Mouse (Mus musculus) liver, embryonic 15.5 days (tissue): ENCODE measurements around the gene Nudc. TPM values are rescaled to one million over a fixed set of nuclear protein-coding genes. Genes with fewer than 3 reads are reported as not detected.
A peak's percentile ranks its signal among the peaks of the same experiment; 100 is the strongest.

ENCODE experiments used
- ATAC-seq: fragments of 200-750 bp; cut with Nextera tagmentation; 2 replicates; pipeline ENCODE4 v1.8.0; 2017; ENCODE audit warnings: moderate number of reproducible peaks, mild to moderate bottlenecking, moderate library complexity; ENCODE audit not compliant: insufficient read depth
- H3K27ac ChIP-seq: fragments of 300-500 bp; sonication (generic); replicated peaks from 2 replicates; pipeline ENCODE4 v1.5.1; 2015; ENCODE audit warnings: mild to moderate bottlenecking, inconsistent platforms
- H3K27me3 ChIP-seq: fragments of 300-500 bp; sonication (generic); 2 replicates; pipeline ENCODE4 v1.6.1; 2015; ENCODE audit warnings: mild to moderate bottlenecking, inconsistent platforms
- H3K36me3 ChIP-seq: fragments of 300-500 bp; sonication (generic); replicated peaks from 2 replicates; pipeline ENCODE4 v1.6.1; 2015; ENCODE audit warnings: moderate library complexity, mild to moderate bottlenecking, inconsistent platforms
- H3K4me1 ChIP-seq: fragments of 300-500 bp; sonication (generic); replicated peaks from 2 replicates; pipeline ENCODE4 v1.6.1; 2015; ENCODE audit warnings: inconsistent platforms
- H3K4me2 ChIP-seq: fragments of 300-500 bp; sonication (generic); 2 replicates; pipeline ENCODE4 v1.6.1; 2015; ENCODE audit warnings: moderate library complexity, mild to moderate bottlenecking, inconsistent platforms
- H3K4me3 ChIP-seq: fragments of 300-500 bp; sonication (generic); replicated peaks from 2 replicates; pipeline ENCODE4 v1.5.1; 2015; ENCODE audit warnings: mild to moderate bottlenecking, inconsistent platforms
- H3K9ac ChIP-seq: fragments of 300-500 bp; sonication (generic); 2 replicates; pipeline ENCODE4 v1.6.1; 2015; ENCODE audit warnings: moderate library complexity, mild to moderate bottlenecking, inconsistent platforms
- H3K9me3 ChIP-seq: fragments of 300-500 bp; sonication (generic); replicated peaks from 2 replicates; pipeline ENCODE4 v1.6.1; 2016; ENCODE audit warnings: inconsistent platforms
- WGBS: fragments of 180-500 bp; shearing (Covaris S2); methylation state at CpG from one replicate; pipeline ENCODE4 v1.1.7; 2015; ENCODE audit warnings: mixed read lengths; ENCODE audit not compliant: insufficient replicate concordance; 5-methylcytosine and 5-hydroxymethylcytosine counted together
- polyA plus RNA-seq: library from polyadenylated mRNA; unstranded; fragments of >200 nt; fragmentation: Nextera tagmentation; extraction: Ambion mirVana; gene quantifications from 2 replicates; pipeline ENCODE4 v1.2.1, GENCODE M21; 2015

Nudc gene
- polyA plus RNA-seq, 1 experiment from 2014 or later, result 116 TPM

DNA sequence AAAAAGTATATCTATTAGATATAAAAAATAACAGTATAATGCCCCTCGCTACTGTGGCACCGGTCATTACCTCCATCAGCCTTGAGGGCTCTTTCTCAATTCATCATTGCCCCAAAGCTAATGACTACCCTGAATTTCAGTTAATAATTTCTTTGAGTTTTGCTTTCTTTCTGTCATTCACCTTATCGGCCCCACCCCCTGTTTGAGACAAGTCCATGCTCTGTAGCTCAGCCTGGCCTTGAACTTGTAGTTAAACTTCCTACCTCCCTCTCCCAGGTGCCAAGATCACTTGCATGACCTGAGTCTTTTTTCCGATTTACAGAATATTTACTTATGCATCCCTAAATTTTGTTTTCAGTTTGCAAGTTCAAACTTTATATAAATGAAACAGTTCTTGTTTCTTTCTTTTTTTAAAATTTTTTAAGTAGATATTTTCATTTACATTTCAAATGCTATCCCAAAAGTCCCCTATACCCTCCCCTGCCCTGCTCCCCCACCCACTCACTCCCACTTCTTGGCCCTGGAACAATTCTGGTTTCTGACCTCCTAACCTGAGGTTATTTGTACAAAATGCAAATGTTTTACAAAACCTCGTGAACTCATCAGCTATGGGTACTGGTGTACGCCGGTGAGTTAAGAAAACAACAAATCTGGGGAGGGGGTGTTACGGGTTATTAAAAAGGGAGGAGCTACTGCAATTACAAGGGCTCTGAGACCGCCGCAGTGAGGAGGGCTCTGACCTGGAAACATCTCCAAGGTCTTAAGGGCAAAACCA is 23.7 kb upstream of the Nudc start:
- Histone ChIP-seq H3K36me3 (no peaks in the 10 kb centered on the region), H3K27me3 (no peaks in the 10 kb centered on the region), H3K9ac (no peak overlapping the region), H3K27ac (peak overlapping the region; percentile 80), H3K4me1 (peaks cover 14% of the 10 kb centered on the region), H3K9me3 (no peaks in the 10 kb centered on the region), H3K4me2 (peak overlapping the region; percentile 43), H3K4me3 (no peak overlapping the region)
- 58% methylated on average over 10 of the region's 10 CpGs for WGBS
- peak; percentile 38; the same call in 1 of the 2 replicates for ATAC-seq

DNA sequence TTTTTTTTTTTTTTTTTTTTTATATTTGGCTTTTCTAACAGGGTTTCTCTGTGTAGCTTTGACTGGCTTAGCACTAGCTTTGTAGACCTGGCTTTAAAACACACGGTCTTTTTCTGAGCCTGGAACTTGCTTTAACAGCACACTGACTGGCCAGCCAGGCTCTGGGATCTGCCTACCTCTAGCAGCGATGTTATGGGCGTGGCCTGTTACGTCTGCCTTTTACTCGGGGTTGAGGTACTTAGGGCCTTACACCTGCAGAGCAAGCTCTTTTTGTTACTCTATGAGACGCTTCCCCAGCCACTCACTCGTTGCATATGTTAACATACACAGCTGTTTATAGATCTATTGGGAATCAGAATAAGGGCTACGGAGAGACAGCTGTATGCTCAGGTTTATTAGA is 21.5 kb upstream of the Nudc start:
- H3K9me3 ChIP-seq, result no peaks in the 10 kb centered on the region
- H3K4me2 ChIP-seq, result no peak overlapping the region
- 23% methylated on average over 8 of the region's 8 CpGs for WGBS
- H3K4me1 ChIP-seq, result peaks cover 3% of the 10 kb centered on the region; the same call in 1 of the 2 replicates
- no peak overlapping the region for H3K4me3 ChIP-seq
- H3K9ac ChIP-seq, result no peak overlapping the region
- H3K27ac ChIP-seq, result no peak overlapping the region
- ATAC-seq, result no peak
- no peaks in the 10 kb centered on the region for H3K27me3 ChIP-seq
- H3K36me3 ChIP-seq, result no peaks in the 10 kb centered on the region

DNA sequence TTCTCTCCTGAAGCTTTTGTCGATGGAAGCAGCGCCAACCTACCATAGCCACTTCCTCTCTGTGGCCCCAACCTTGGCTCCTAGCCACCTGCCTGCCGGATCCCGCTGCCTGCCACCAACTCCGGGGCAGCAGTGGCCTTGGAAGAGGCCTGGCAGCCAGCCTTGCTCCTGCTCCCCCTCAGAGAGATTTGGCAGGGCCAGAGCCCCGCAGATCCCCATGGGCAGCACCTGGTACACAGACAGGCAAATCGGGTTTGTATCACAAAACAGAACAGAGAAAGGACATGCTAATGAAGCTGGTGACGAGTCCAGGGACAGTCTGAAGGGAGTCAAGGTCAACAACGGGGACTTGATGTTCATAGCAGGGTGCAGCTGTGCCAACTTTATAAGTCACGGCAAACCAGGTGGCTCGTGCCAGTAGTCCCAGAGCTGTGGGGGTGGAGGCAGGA is 17.4 kb upstream of the Nudc start:
- no peak for ATAC-seq
- Histone ChIP-seq H3K27me3 (no peaks in the 10 kb centered on the region), H3K9ac (no peak overlapping the region), H3K9me3 (no peaks in the 10 kb centered on the region), H3K27ac (no peak overlapping the region), H3K4me1 (no peaks in the 10 kb centered on the region; the same call in 1 of the 2 replicates), H3K36me3 (no peaks in the 10 kb centered on the region), H3K4me3 (no peak overlapping the region), H3K4me2 (no peak overlapping the region)
- 62% methylated on average over 11 of the region's 11 CpGs for WGBS

DNA sequence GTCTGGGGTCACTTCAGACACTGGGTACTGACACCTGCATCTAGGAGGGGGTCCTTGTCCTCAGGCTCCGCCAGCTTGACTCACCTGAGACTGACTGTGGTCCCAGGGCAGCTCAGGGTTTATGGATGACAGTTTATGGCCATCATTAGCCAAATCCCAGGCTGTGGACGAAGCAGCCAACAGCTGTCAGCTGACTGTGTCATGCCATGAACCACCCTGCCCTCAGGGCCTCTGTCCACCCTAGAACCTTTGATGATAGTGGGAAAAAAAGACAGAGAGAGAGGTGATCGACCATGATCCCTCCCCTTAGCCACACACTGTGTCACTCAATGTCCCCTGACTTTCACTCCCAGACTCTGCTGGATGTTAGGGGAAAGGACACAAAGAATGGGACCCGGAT is 15.8 kb upstream of the Nudc start:
- 47% methylated on average over 4 of the region's 4 CpGs for WGBS
- no peak for ATAC-seq
- Histone ChIP-seq H3K36me3 (no peaks in the 10 kb centered on the region), H3K4me1 (no peaks in the 10 kb centered on the region; the same call in 1 of the 2 replicates), H3K27me3 (no peaks in the 10 kb centered on the region), H3K4me2 (no peak overlapping the region), H3K4me3 (no peak overlapping the region), H3K9me3 (no peaks in the 10 kb centered on the region), H3K27ac (no peak overlapping the region), H3K9ac (no peak overlapping the region)

DNA sequence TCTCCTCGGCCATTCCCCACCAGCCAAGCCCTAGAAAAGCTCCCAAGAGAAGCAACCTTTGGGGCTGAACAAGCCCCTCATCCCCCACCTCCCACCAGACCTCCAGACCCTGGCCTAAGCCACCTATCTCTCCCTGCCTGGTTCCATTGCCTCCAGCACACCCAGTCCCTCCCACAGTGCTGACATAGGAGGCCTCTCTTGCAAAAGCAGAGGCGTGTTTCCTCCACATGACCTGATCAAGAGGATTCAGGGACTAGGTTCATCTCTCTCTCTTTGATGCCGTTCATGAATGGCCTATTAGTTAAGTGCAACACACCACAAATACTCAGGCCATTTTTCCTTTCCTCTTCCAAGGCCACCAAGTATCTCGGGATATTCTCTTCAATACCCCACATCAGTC is 14.1 kb upstream of the Nudc start:
- H3K4me2 ChIP-seq, result no peak overlapping the region
- no peak for ATAC-seq
- H3K36me3 ChIP-seq, result no peaks in the 10 kb centered on the region
- no peak overlapping the region for H3K27ac ChIP-seq
- no peaks in the 10 kb centered on the region for H3K9me3 ChIP-seq
- H3K4me1 ChIP-seq, result no peaks in the 10 kb centered on the region; the same call in 1 of the 2 replicates
- 65% methylated on average over 4 of the region's 4 CpGs for WGBS
- H3K9ac ChIP-seq, result no peak overlapping the region
- H3K4me3 ChIP-seq, result no peak overlapping the region
- no peaks in the 10 kb centered on the region for H3K27me3 ChIP-seq

DNA sequence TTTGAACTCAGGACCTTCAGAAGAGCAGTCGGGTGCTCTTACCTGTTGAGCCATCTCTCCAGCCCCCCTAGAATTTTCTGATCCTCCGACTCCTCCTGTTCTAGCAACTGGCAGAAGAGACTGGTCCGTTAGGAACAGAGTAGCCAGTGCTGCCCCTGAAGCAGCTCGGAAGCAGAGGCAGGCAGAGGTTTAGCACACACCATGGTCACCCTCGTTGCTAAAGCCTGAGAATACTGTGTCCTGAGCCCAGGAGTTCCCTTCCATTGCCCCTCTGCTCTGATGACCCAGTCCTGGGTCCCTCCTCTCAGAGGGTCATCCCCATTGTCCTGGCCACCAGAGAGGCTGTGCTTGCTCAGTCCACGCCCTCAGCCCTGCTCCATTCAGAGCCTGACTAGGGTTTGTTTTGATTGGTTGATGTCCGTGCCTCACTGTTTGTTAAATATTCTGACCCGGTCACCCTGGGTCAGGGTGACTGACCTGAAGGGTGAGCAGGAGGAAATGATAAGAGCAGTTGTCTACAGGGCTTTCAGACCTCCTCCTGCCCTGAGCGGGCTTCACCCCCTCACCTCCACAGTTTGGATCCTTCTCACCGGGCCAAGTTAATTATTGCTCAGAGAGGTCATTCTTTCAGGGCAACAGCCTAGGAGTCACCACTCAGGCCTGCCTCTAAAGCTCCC is 11.4 kb upstream of the Nudc start:
- H3K9ac ChIP-seq, result no peak overlapping the region
- 50% methylated on average over 10 of the region's 10 CpGs for WGBS
- no peak overlapping the region for H3K4me3 ChIP-seq
- peak; percentile 89 for ATAC-seq
- peak overlapping the region; percentile 45; the same call in 1 of the 2 replicates for H3K27ac ChIP-seq
- no peaks in the 10 kb centered on the region for H3K9me3 ChIP-seq
- H3K27me3 ChIP-seq, result no peaks in the 10 kb centered on the region; the same call in 1 of the 2 replicates
- H3K4me2 ChIP-seq, result 0 out of 2 replicates have a peak overlapping the region, but pooled peaks have one; percentile 11
- no peaks in the 10 kb centered on the region for H3K36me3 ChIP-seq
- H3K4me1 ChIP-seq, result peaks cover 20% of the 10 kb centered on the region

DNA sequence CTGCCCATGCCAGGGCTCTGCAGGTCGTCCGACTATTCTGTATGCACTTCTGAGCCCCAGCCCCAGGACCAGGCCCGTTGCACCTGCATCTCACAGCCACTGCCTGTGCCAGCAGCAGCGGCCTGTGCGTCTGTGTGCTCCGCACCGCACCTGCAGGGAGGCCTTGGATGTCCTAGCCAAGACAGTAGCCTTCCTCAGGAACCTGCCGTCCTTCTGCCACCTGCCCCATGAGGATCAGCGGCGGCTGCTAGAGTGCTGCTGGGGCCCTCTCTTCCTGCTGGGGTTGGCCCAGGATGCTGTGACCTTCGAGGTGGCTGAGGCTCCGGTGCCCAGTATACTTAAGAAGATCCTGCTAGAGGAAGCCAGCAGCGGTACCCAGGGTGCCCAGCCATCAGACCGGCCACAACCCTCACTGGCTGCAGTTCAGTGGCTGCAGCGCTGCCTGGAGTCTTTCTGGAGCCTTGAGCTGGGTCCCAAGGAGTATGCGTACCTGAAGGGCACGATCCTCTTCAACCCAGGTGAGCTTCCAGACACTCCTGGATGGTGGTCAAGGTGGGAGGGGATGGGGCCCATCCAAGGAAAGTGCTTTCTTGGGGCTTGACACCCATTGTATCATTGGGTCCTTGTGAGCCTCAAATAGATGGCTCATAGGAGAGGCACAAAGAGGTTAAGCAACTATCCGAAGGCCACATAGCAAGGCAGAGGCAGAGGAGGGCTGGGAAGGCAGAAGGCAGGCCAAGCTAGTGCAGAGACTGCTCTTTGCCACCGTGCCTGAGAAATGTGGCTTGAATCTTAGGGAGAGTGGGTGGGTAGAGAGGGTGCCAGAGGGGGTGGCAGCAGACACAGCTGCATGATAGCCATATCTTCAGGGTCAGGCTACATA is 7.9 kb upstream of the Nudc start:
- H3K9me3 ChIP-seq, result no peaks in the 10 kb centered on the region
- H3K27ac ChIP-seq, result no peak overlapping the region
- H3K27me3 ChIP-seq, result no peaks in the 10 kb centered on the region; the same call in 1 of the 2 replicates
- H3K9ac ChIP-seq, result no peak overlapping the region
- WGBS, result 43% methylated on average over 19 of the region's 19 CpGs
- H3K4me2 ChIP-seq, result peak overlapping the region; percentile 32
- H3K4me3 ChIP-seq, result no peak overlapping the region; the same call in 1 of the 2 replicates
- peaks cover 23% of the 10 kb centered on the region for H3K4me1 ChIP-seq
- no peaks in the 10 kb centered on the region for H3K36me3 ChIP-seq
- ATAC-seq, result no peak

DNA sequence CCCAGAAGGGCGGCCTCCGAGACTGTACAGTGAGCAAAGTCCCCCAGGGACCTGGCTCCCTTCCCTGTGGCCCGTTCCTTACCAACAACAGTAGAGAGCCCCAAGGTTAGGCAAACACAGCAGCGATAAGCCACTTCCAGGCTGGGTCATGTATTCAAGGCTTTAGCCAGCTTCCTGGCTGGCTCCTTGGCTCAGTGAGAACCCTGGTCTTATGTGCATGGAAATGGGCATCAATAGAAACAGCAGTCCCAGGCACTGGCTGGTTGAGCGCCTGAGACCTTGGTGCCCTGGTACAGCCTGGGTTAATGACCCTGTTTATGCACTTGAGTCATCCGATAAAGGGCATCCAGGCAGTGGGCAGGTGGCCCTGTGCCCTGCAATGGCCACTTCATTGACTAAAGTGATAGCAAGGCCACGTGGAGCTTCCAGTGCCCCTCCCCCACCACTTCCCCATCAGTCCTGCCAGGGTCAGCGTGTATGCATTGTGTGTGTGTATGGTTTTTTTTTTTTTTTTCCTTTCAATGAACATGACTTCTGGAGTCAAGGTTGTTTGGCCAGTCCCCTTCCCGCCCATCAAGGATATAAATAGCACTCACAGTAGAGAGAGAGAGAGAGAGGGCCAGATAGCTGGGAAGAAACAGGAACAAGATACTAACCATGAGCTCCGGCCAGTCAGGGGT is 7.1 kb upstream of the Nudc start, which contains the start of gene Nr0b2:
Gene Nr0b2, plus strand, starts transcription at position 609 of the 680 bp plus-strand sequence.
- WGBS, result 38% methylated on average over 10 of the region's 10 CpGs
- H3K27me3 ChIP-seq, result no peaks in the 10 kb centered on the region; the same call in 1 of the 2 replicates
- H3K4me1 ChIP-seq, result peaks cover 23% of the 10 kb centered on the region
- no peak within 1 kb of the TSS for H3K27ac ChIP-seq
- H3K9me3 ChIP-seq, result no peaks in the 10 kb centered on the region
- no peaks in the 10 kb centered on the region for H3K36me3 ChIP-seq
- ATAC-seq, result no peak
- peak within 1 kb of the TSS; percentile 32 for H3K4me2 ChIP-seq
- no peak within 1 kb of the TSS; the same call in 1 of the 2 replicates for H3K4me3 ChIP-seq
- H3K9ac ChIP-seq, result no peak within 1 kb of the TSS

DNA sequence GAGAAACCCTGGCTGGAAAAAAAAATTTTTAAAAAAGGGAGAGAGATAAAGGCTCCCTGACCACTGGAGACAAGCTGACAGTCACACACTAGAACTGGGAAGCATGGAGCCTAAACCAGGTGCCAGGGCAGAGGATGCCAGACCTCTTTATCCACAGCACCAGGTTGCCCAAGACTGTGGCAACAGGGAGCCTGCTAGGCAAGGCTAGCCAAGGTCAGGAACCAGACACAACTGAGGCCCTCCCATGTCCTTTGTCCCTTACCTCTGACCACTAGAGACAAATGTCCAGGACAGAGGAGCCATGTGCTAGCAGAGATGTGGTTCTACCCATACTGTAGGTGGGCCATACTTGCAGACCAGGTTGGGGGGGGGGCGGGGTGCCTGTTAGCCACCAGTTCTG is 6.2 kb upstream of the Nudc start:
- Histone ChIP-seq H3K27ac (no peak overlapping the region), H3K9me3 (no peaks in the 10 kb centered on the region), H3K4me1 (peaks cover 23% of the 10 kb centered on the region), H3K27me3 (no peaks in the 10 kb centered on the region; the same call in 1 of the 2 replicates), H3K4me3 (no peak overlapping the region), H3K36me3 (no peaks in the 10 kb centered on the region), H3K4me2 (no peak overlapping the region), H3K9ac (no peak overlapping the region)
- ATAC-seq, result no peak
- 53% methylated on average over 1 of the region's 1 CpGs for WGBS

DNA sequence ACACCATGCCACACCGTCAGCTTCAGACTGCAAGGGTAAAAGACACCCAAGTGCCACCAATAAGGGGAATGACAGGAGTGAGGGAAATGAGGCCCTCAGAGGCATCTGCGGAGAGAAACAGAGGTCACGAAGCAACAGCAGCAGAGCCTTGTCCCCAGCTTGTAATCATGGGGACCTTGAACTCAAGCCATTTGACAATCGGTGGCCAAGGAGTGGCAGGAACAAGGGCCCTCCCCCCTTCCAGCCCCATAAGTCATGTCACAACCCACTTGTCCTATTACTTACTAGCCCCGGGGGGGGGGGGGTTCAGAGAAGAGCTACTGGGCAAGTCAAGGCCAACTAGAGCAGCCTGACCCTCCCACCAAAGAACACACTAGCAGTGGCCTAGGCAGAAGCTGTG is 9.1 kb downstream of the Nudc start:
- peaks cover 99% of the 10 kb centered on the region for H3K36me3 ChIP-seq
- H3K4me2 ChIP-seq, result no peak overlapping the region
- 72% methylated on average over 5 of the region's 5 CpGs for WGBS
- no peak overlapping the region for H3K27ac ChIP-seq
- no peaks in the 10 kb centered on the region for H3K4me1 ChIP-seq
- no peaks in the 10 kb centered on the region for H3K9me3 ChIP-seq
- no peak overlapping the region for H3K9ac ChIP-seq
- no peak for ATAC-seq
- no peak overlapping the region for H3K4me3 ChIP-seq
- H3K27me3 ChIP-seq, result no peaks in the 10 kb centered on the region
